In the genomic region with DNA sequence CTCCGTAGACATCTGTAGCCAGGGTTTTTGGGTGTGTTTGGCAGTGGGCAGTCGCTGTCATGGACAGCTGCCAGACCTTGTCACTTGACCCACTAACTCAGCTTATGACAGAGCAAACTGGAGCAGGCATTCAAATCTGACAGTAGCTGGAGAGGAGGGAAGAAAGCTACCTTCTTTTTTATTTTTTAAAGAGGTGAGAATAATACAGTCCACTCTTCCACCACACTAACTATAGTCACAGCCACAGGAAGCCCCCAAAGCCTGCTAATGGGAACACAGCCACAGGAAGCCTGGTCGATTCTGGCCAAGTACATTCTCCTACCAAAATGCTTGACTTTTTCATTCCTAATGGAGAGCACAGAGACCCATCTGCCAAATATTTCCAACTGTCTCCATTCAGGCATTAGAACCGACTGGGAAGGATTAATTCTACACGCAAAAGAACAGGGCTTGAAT, we compare ENCODE assay signal across 8 mouse cellular contexts.
DNase-seq lines count a peak whose midpoint lies in the region; ATAC-seq lines count a peak whose summit lies in the region.

No protein-coding gene starts in this region.

- no peak for DNase-seq in limb, embryonic 10.5 days (ENCODE audit: low spot score)
- DNase-seq in cerebellum, adult 11 months, result peak; percentile 22
- DNase-seq in heart, adult 18-20 months, result peak; percentile 76
- DNase-seq in urinary bladder, adult 2 months (ENCODE audit: low spot score), result no peak
- DNase-seq in ovary, postnatal 36 days (ENCODE audit: low spot score), result no peak

- no peaks in the 10 kb centered on the region for H3K36me3 ChIP-seq in limb, embryonic 12.5 days
- no peaks in the 10 kb centered on the region for H3K36me3 ChIP-seq in limb, embryonic 10.5 days
- no peaks in the 10 kb centered on the region for H3K36me3 ChIP-seq in lung, embryonic 16.5 days (ENCODE audit: control insufficient read depth, insufficient read depth, low read length)

- no peak for ATAC-seq in limb, embryonic 12.5 days (ENCODE audit: insufficient number of reproducible peaks, insufficient read depth, low FRiP score, low TSS enrichment, low read depth)
- peak; percentile 67 for ATAC-seq in lung, embryonic 16.5 days (ENCODE audit: low read depth)
- no peak for ATAC-seq in monocyte, adult 5-6 weeks (replicated peaks; ENCODE audit: insufficient number of reproducible peaks, low FRiP score, low TSS enrichment, poor library complexity, severe bottlenecking)

- no peak overlapping the region for H3K4me3 ChIP-seq in limb, embryonic 12.5 days (replicated peaks)
- no peak overlapping the region for H3K4me3 ChIP-seq in limb, embryonic 10.5 days
- no peak overlapping the region for H3K4me3 ChIP-seq in lung, embryonic 16.5 days (ENCODE audit: low read length)

- H3K4me2 ChIP-seq in limb, embryonic 12.5 days, result no peak overlapping the region
- H3K4me2 ChIP-seq in lung, embryonic 16.5 days (ENCODE audit: low read depth, low read length), result no peak overlapping the region; the same call in 1 of the 2 replicates

- H3K4me1 ChIP-seq in limb, embryonic 12.5 days (replicated peaks), result peaks cover 35% of the 10 kb centered on the region
- peaks cover 22% of the 10 kb centered on the region for H3K4me1 ChIP-seq in limb, embryonic 10.5 days
- peaks cover 51% of the 10 kb centered on the region for H3K4me1 ChIP-seq in lung, embryonic 16.5 days (replicated peaks; ENCODE audit: control insufficient read depth, insufficient read depth, low read length)

- WGBS in limb, embryonic 12.5 days, result 65% methylated on average over 5 of the region's 5 CpGs
- 87% methylated on average over 5 of the region's 5 CpGs for WGBS in limb, embryonic 10.5 days
- 25% methylated on average over 5 of the region's 5 CpGs for WGBS in lung, embryonic 16.5 days

- no peak overlapping the region for H3K9ac ChIP-seq in limb, embryonic 12.5 days (replicated peaks)
- H3K9ac ChIP-seq in lung, embryonic 16.5 days (ENCODE audit: low read length), result no peak overlapping the region

- H3K27ac ChIP-seq in limb, embryonic 12.5 days, result peak overlapping the region; percentile 66; the same call in 1 of the 2 replicates
- no peak overlapping the region for H3K27ac ChIP-seq in limb, embryonic 10.5 days
- peak overlapping the region; percentile 66 for H3K27ac ChIP-seq in lung, embryonic 16.5 days (ENCODE audit: low read length)

- no peaks in the 10 kb centered on the region for H3K9me3 ChIP-seq in limb, embryonic 12.5 days
- H3K9me3 ChIP-seq in limb, embryonic 10.5 days (replicated peaks), result no peaks in the 10 kb centered on the region
- no peaks in the 10 kb centered on the region for H3K9me3 ChIP-seq in lung, embryonic 16.5 days (ENCODE audit: control insufficient read depth, low read length)

- no peaks in the 10 kb centered on the region for H3K27me3 ChIP-seq in limb, embryonic 12.5 days
- H3K27me3 ChIP-seq in limb, embryonic 10.5 days (ENCODE audit: low read depth, poor library complexity, severe bottlenecking), result no peaks in the 10 kb centered on the region
- no peaks in the 10 kb centered on the region for H3K27me3 ChIP-seq in lung, embryonic 16.5 days (ENCODE audit: control insufficient read depth, insufficient read depth, low read depth, low read length)

Comparison
In these comparisons a context has a peak if more than half of its experiments do, and no peak if none do; other contexts are left out.
1. DNase-seq: peak in cerebellum, adult 11 months (single experiment) and heart, adult 18-20 months (2 of 2); none in limb, embryonic 10.5 days (single experiment), urinary bladder, adult 2 months (single experiment) and ovary, postnatal 36 days (single experiment).